Mouse (Mus musculus): ENCODE measurements around the gene Ksr1. TPM values are rescaled to one million over a fixed set of nuclear protein-coding genes. Genes with fewer than 3 reads are reported as not detected.

The Ksr1 gene
- 10 to 100 TPM; 53.4 to 70.5 TPM for total RNA-seq (2021)

GRCm38 (mm10) chr11:79146331-79146767 lies at the start of gene Ksr1:
Ksr1 (minus strand) TSS chr11:79146407.
- intact Hi-C loops (cut with DNase I), result loop anchor here (2.0 to 5.0 kb wide), 2 partner anchors 36 to 116 kb away; no protein-coding TSS in a partner anchor

GRCm38 (mm10) chr11:79192176-79192575 lies 46.0 kb upstream of the Ksr1 start:
- intact Hi-C loops (cut with DNase I), result loop anchor here (5.0 kb wide), 1 partner anchor 160 kb away; no protein-coding TSS in a partner anchor
- no peak for DNase-seq (ENCODE audit: low spot score in 2 of 2)

More at GRCm38 (mm10) chr11:79146331-79146767, at the start of gene Ksr1:
- peak; percentile 94 to 95 for DNase-seq (ENCODE audit: low spot score in 2 of 2)

- peak; percentile 30 to 49 for DNase-seq (ENCODE audit: low spot score in 2 of 2)
- intact Hi-C loops (cut with DNase I), result loop anchor here (5.0 kb wide), 1 partner anchor 159 kb away; no protein-coding TSS in a partner anchor
Observed at GRCm38 (mm10) chr11:79191214-79191613, 45.0 kb upstream of the Ksr1 start.

- no peak for DNase-seq (ENCODE audit: low spot score in 2 of 2)
- intact Hi-C loops (cut with DNase I), result loop anchor here (5.0 kb wide), 1 partner anchor 158 kb away; no protein-coding TSS in a partner anchor
Observed at GRCm38 (mm10) chr11:79190257-79190656, 44.0 kb upstream of the Ksr1 start.

GRCm38 (mm10) chr11:79188176-79188575 lies 42.0 kb upstream of the Ksr1 start:
- intact Hi-C loops (cut with DNase I), result no loop called here
- DNase-seq (ENCODE audit: low spot score in 2 of 2), result peak in 1 of 2 experiments; percentile 35

- intact Hi-C loops (cut with DNase I), result no loop called here
Observed at GRCm38 (mm10) chr11:79187291-79187690, 41.1 kb upstream of the Ksr1 start.

GRCm38 (mm10) chr11:79185683-79186082 lies 39.5 kb upstream of the Ksr1 start:
- intact Hi-C loops (cut with DNase I), result no loop called here

More at GRCm38 (mm10) chr11:79187291-79187690, 41.1 kb upstream of the Ksr1 start:
- no peak for DNase-seq (ENCODE audit: low spot score in 2 of 2)

GRCm38 (mm10) chr11:79184126-79184888 lies 38.1 kb upstream of the Ksr1 start:
- intact Hi-C loops (cut with DNase I), result loop anchor here (5.0 kb wide), 1 partner anchor 37 kb away; the partner anchor contains the start of gene Ksr1
- DNase-seq (ENCODE audit: low spot score in 2 of 2), result no peak

More at GRCm38 (mm10) chr11:79185683-79186082, 39.5 kb upstream of the Ksr1 start:
- no peak for DNase-seq (ENCODE audit: low spot score in 2 of 2)

- intact Hi-C loops (cut with DNase I), result loop anchor here (5.0 kb wide), 1 partner anchor 36 kb away; the partner anchor contains the start of gene Ksr1
- DNase-seq (ENCODE audit: low spot score in 2 of 2), result no peak
Observed at GRCm38 (mm10) chr11:79183400-79183799, 37.2 kb upstream of the Ksr1 start.

- intact Hi-C loops (cut with DNase I), result loop anchor here (5.0 kb wide), 1 partner anchor 36 kb away; the partner anchor contains the start of gene Ksr1
Observed at GRCm38 (mm10) chr11:79182881-79183280, 36.7 kb upstream of the Ksr1 start.

GRCm38 (mm10) chr11:79181914-79182313 lies 35.7 kb upstream of the Ksr1 start:
- intact Hi-C loops (cut with DNase I), result loop anchor here (5.0 kb wide), 1 partner anchor 35 kb away; the partner anchor contains the start of gene Ksr1
- DNase-seq (ENCODE audit: low spot score in 2 of 2), result no peak

More at GRCm38 (mm10) chr11:79182881-79183280, 36.7 kb upstream of the Ksr1 start:
- DNase-seq (ENCODE audit: low spot score in 2 of 2), result peak; percentile 81 to 83

GRCm38 (mm10) chr11:79176687-79177086 lies 30.5 kb upstream of the Ksr1 start:
- intact Hi-C loops (cut with DNase I), result no loop called here
- no peak for DNase-seq (ENCODE audit: low spot score in 2 of 2)

- intact Hi-C loops (cut with DNase I), result no loop called here
- peak; percentile 46 to 67 for DNase-seq (ENCODE audit: low spot score in 2 of 2)
Observed at GRCm38 (mm10) chr11:79172054-79172453, 25.8 kb upstream of the Ksr1 start.

- DNase-seq (ENCODE audit: low spot score in 2 of 2), result no peak
- intact Hi-C loops (cut with DNase I), result no loop called here
Observed at GRCm38 (mm10) chr11:79166582-79167300, 20.5 kb upstream of the Ksr1 start.

- intact Hi-C loops (cut with DNase I), result loop anchor here (5.0 kb wide), 1 partner anchor 46 kb away; no protein-coding TSS in a partner anchor
Observed at GRCm38 (mm10) chr11:79161077-79161758, 15.0 kb upstream of the Ksr1 start.

GRCm38 (mm10) chr11:79160127-79160526 lies 13.9 kb upstream of the Ksr1 start:
- DNase-seq (ENCODE audit: low spot score in 2 of 2), result no peak
- intact Hi-C loops (cut with DNase I), result loop anchor here (5.0 kb wide), 1 partner anchor 47 kb away; no protein-coding TSS in a partner anchor

More at GRCm38 (mm10) chr11:79161077-79161758, 15.0 kb upstream of the Ksr1 start:
- no peak for DNase-seq (ENCODE audit: low spot score in 2 of 2)

- no peak for DNase-seq (ENCODE audit: low spot score in 2 of 2)
- intact Hi-C loops (cut with DNase I), result no loop called here
Observed at GRCm38 (mm10) chr11:79157729-79158128, 11.5 kb upstream of the Ksr1 start.

- intact Hi-C loops (cut with DNase I), result no loop called here
- no peak for DNase-seq (ENCODE audit: low spot score in 2 of 2)
Observed at GRCm38 (mm10) chr11:79155348-79155747, 9.1 kb upstream of the Ksr1 start.

GRCm38 (mm10) chr11:79152696-79153095 lies 6.5 kb upstream of the Ksr1 start:
- intact Hi-C loops (cut with DNase I), result no loop called here
- no peak for DNase-seq (ENCODE audit: low spot score in 2 of 2)

All from left cerebral cortex, postnatal 36 days (tissue).